Mouse (Mus musculus) kidney, embryonic 14.5 days (tissue): ENCODE measurements at regions not wholly inside any gene's neighbourhood (a gene's known extent, or its start where the extent isn't known, plus 50 kb on each side); places are given as distances from the start of the nearest gene placed in this dataset.

ENCODE experiments used
- ATAC-seq: fragments of 200-750 bp; cut with Nextera tagmentation; 2 replicates; pipeline ENCODE4 v1.8.0; 2017; ENCODE audit warnings: moderate number of reproducible peaks, mild to moderate bottlenecking, moderate TSS enrichment, moderate library complexity; ENCODE audit not compliant: low FRiP score, low TSS enrichment
- H3K27ac ChIP-seq: fragments of 300-500 bp; sonication (generic); 2 replicates; pipeline ENCODE4 v1.5.1; 2014; ENCODE audit warnings: low read depth, mild to moderate bottlenecking, low read length, moderate library complexity, mixed read lengths
- H3K27me3 ChIP-seq: fragments of 300-500 bp; sonication (generic); 2 replicates; pipeline ENCODE4 v1.6.1; 2014; ENCODE audit warnings: mild to moderate bottlenecking, low read length; ENCODE audit not compliant: control insufficient read depth, insufficient read depth
- H3K36me3 ChIP-seq: fragments of 300-500 bp; sonication (generic); 2 replicates; pipeline ENCODE4 v1.6.1; 2014; ENCODE audit warnings: low read length, mixed read lengths; ENCODE audit not compliant: control insufficient read depth, insufficient read depth
- H3K4me1 ChIP-seq: fragments of 300-500 bp; sonication (generic); 2 replicates; pipeline ENCODE4 v1.6.1; 2014; ENCODE audit warnings: low read length, mixed read lengths; ENCODE audit not compliant: control insufficient read depth, insufficient read depth
- H3K4me2 ChIP-seq: fragments of 300-500 bp; sonication (generic); replicated peaks from 2 replicates; pipeline ENCODE4 v1.6.1; 2014; ENCODE audit warnings: low read depth, mild to moderate bottlenecking, low read length
- H3K4me3 ChIP-seq: fragments of 300-500 bp; sonication (generic); 2 replicates; pipeline ENCODE4 v1.5.1; 2014; ENCODE audit warnings: mild to moderate bottlenecking, low read length
- H3K9ac ChIP-seq: fragments of 300-500 bp; sonication (generic); 2 replicates; pipeline ENCODE4 v1.6.1; 2014; ENCODE audit warnings: low read depth, mild to moderate bottlenecking, low read length, moderate library complexity
- H3K9me3 ChIP-seq: fragments of 300-500 bp; sonication (generic); 2 replicates; pipeline ENCODE4 v1.6.1; 2016; ENCODE audit warnings: low read length; ENCODE audit not compliant: control insufficient read depth
- WGBS: fragments of 180-500 bp; shearing (Covaris S2); extraction: QIAGEN DNeasy Blood & Tissue Kit; methylation state at CpG from one replicate; pipeline ENCODE4 v1.1.7; 2014; 5-methylcytosine and 5-hydroxymethylcytosine counted together

- 67% methylated on average over 6 of the region's 6 CpGs for WGBS
- Histone ChIP-seq H3K27ac (no peak overlapping the region), H3K9me3 (no peaks in the 10 kb centered on the region), H3K9ac (no peak overlapping the region), H3K4me2 (no peak overlapping the region), H3K4me1 (no peaks in the 10 kb centered on the region), H3K4me3 (no peak overlapping the region), H3K27me3 (no peaks in the 10 kb centered on the region), H3K36me3 (no peaks in the 10 kb centered on the region)
- ATAC-seq: no peak
Measured at GRCm38 (mm10) chr5:90086491-90086890, 137.3 kb downstream of the Cox18 start.

DNA sequence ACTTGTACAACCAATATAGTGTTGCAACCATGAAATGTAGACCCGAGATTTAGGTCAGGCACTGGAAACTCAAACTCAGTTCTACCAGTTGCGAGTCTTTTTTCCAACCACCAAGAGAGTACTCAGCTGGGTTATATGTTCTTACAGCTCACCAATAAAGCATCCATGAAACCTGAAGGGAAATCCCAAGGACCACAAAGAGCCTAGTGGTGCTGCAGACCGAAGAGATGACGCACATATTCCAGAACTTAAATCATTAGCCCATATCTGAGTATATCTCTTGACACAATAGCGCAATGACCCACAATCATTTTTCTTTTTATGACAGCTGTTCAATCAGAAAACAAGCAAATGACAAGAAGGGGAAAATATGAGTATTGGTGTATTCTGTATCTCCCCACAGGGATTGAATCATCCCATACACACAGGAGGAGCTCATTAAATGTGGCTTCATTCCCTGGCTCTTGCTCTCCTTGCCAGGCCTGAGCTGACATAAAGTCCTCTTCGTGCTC is 146.7 kb downstream of the Cox18 start:
- no peaks in the 10 kb centered on the region for H3K9me3 ChIP-seq
- H3K36me3 ChIP-seq: no peaks in the 10 kb centered on the region
- no peak overlapping the region for H3K9ac ChIP-seq
- no peak for ATAC-seq
- no peak overlapping the region for H3K4me2 ChIP-seq
- 93% methylated on average over 6 of the region's 6 CpGs for whole genome bisulfite sequencing
- no peak overlapping the region for H3K4me3 ChIP-seq
- no peaks in the 10 kb centered on the region for H3K4me1 ChIP-seq
- H3K27ac ChIP-seq: no peak overlapping the region
- no peaks in the 10 kb centered on the region for H3K27me3 ChIP-seq

- Histone ChIP-seq H3K4me3 (no peak overlapping the region), H3K4me2 (no peak overlapping the region), H3K9me3 (no peaks in the 10 kb centered on the region), H3K27me3 (no peaks in the 10 kb centered on the region), H3K36me3 (no peaks in the 10 kb centered on the region), H3K9ac (no peak overlapping the region), H3K27ac (no peak overlapping the region), H3K4me1 (no peaks in the 10 kb centered on the region)
- ATAC-seq: no peak
- 91% methylated on average over 11 of the region's 11 CpGs for WGBS
Measured at GRCm38 (mm10) chr5:90075629-90076349, 148.0 kb downstream of the Cox18 start.

- Histone ChIP-seq H3K27me3 (no peaks in the 10 kb centered on the region), H3K27ac (no peak overlapping the region), H3K4me2 (no peak overlapping the region), H3K9me3 (no peaks in the 10 kb centered on the region), H3K4me3 (no peak overlapping the region), H3K4me1 (no peaks in the 10 kb centered on the region), H3K9ac (no peak overlapping the region), H3K36me3 (no peaks in the 10 kb centered on the region)
- ATAC-seq: no peak
- WGBS: 96% methylated on average over 2 of the region's 2 CpGs
Measured at GRCm38 (mm10) chr5:90071806-90072205, 152.0 kb downstream of the Cox18 start.

GRCm38 (mm10) chr5:90068601-90069000 is 155.2 kb downstream of the Cox18 start:
- no peaks in the 10 kb centered on the region for H3K4me1 ChIP-seq
- no peak overlapping the region for H3K9ac ChIP-seq
- ATAC-seq: no peak
- H3K27me3 ChIP-seq: no peaks in the 10 kb centered on the region
- no peak overlapping the region for H3K4me2 ChIP-seq
- no peak overlapping the region for H3K4me3 ChIP-seq
- H3K27ac ChIP-seq: no peak overlapping the region
- no peaks in the 10 kb centered on the region for H3K36me3 ChIP-seq
- H3K9me3 ChIP-seq: no peaks in the 10 kb centered on the region

- Histone ChIP-seq H3K9ac (no peak overlapping the region), H3K4me1 (no peaks in the 10 kb centered on the region), H3K36me3 (no peaks in the 10 kb centered on the region), H3K4me3 (no peak overlapping the region), H3K9me3 (no peaks in the 10 kb centered on the region), H3K27ac (no peak overlapping the region), H3K27me3 (no peaks in the 10 kb centered on the region), H3K4me2 (no peak overlapping the region)
- ATAC-seq: no peak
- 72% methylated on average over 7 of the region's 7 CpGs for WGBS
Measured at GRCm38 (mm10) chr5:90067817-90068216, 156.0 kb downstream of the Cox18 start.

DNA sequence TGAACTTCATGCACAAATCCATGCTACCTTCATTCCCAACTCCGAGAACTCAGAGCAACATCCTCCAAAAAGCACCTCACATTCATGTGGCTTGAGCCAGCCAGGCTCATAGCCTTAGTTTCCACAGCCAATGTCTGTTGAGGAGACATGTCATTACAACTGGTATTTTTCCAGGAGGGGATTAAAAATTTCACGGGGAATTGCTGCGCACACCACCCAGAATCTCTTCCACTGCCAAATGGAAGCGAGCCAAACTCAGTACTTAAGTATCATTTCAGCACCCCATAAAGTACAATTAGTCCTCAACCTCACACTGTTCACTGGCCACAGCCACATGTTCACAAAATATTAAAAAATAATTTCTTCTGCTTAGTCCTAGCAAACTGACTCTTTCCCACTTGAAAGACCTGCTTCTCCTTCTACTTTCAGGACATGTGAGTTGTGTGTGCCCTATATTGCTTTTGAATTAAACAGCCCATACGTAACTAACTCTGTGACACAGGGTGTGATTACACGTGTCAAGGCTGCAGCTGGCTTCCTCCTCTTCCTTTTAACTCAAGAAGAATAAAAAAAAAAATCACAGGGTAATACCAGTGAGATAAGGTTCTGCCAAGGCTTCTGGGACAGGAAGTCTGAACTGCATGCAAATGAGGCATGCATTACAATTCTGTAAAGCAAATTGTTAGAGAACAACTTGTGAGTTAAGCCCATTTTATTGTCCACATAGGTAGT is 157.8 kb downstream of the Cox18 start:
- Histone ChIP-seq H3K9ac (no peak overlapping the region), H3K27me3 (no peaks in the 10 kb centered on the region), H3K4me1 (no peaks in the 10 kb centered on the region), H3K9me3 (no peaks in the 10 kb centered on the region), H3K4me3 (no peak overlapping the region), H3K27ac (no peak overlapping the region), H3K4me2 (no peak overlapping the region), H3K36me3 (no peaks in the 10 kb centered on the region)
- 68% methylated on average over 6 of the region's 6 CpGs for WGBS
- no peak for ATAC-seq

GRCm38 (mm10) chr5:90055686-90056085 is 168.1 kb downstream of the Cox18 start:
- ATAC-seq: no peak
- Histone ChIP-seq H3K36me3 (no peaks in the 10 kb centered on the region), H3K9me3 (no peaks in the 10 kb centered on the region), H3K4me3 (no peak overlapping the region), H3K9ac (no peak overlapping the region), H3K27ac (no peak overlapping the region), H3K27me3 (no peaks in the 10 kb centered on the region), H3K4me2 (no peak overlapping the region), H3K4me1 (no peaks in the 10 kb centered on the region)
- 78% methylated on average over 2 of the region's 2 CpGs for WGBS

GRCm38 (mm10) chr5:90052516-90052915 is 169.4 kb upstream of the Adamts3 start:
- no peak overlapping the region for H3K27ac ChIP-seq
- H3K4me2 ChIP-seq: no peak overlapping the region
- WGBS: 50% methylated on average over 1 of the region's 1 CpGs
- H3K27me3 ChIP-seq: no peaks in the 10 kb centered on the region
- no peaks in the 10 kb centered on the region for H3K9me3 ChIP-seq
- no peaks in the 10 kb centered on the region for H3K4me1 ChIP-seq
- H3K9ac ChIP-seq: no peak overlapping the region
- no peaks in the 10 kb centered on the region for H3K36me3 ChIP-seq
- ATAC-seq: no peak
- no peak overlapping the region for H3K4me3 ChIP-seq
